Mouse (Mus musculus) bone marrow, adult 2 months (tissue): ENCODE results near the gene Fbxw7.

Experiments used
- CTCF ChIP-seq: fragments of 200-500 bp; IDR thresholded peaks from 2 replicates; pipeline ENCODE4 v1.5.1; 2011; ENCODE audit warnings: low read length, control low read depth; ENCODE audit not compliant: control insufficient read depth, insufficient read depth
- POLR2A ChIP-seq: fragments of 200-500 bp; IDR thresholded peaks from 2 replicates; pipeline ENCODE4 v1.6.1; 2011; ENCODE audit warnings: low read depth, mild to moderate bottlenecking, control low read depth, low read length, borderline replicate concordance; ENCODE audit not compliant: control insufficient read depth

DNA sequence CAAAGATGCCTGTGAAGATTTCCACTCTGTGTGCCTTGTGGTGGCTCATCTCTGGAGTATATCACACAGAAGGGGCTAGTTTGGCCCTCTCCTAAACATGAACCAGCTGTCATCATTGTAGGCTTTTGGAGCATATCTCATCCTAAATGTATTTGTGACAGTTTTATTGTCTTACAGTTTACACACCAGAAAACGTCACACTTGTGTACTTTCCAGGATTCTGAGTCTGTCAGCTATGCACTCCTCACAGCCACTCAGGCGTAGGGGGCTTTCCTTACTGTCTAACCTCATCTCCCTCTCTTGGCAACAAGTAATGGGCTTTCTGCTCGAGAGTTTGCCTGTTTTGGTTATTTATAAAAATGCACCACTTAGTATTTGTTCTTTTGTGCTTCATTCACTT, 50.6 kb downstream of the Fbxw7 start:
- TF ChIP-seq POLR2A = no peak
- TF ChIP-seq CTCF = no peak
